Mouse (Mus musculus) c-Kit-negative CD71-positive TER-119-positive erythroid progenitor cells, embryonic 14.5 days (primary cell): ENCODE results near the gene Fam13c.

Source experiments
- DNase-seq: peaks from one replicate; pipeline ENCODE4 v3.0.0-alpha.2; 2013; ENCODE audit warnings: low read depth, low spot score

Fam13c gene

GRCm38 (mm10) chr10:70520143-70521131, 80.2 kb downstream of the Fam13c start:
- no peak for DNase-seq

- DNase-seq, result no peak
These were observed 81.1 kb downstream of the Fam13c start for GRCm38 (mm10) chr10:70521379-70521778.

DNA sequence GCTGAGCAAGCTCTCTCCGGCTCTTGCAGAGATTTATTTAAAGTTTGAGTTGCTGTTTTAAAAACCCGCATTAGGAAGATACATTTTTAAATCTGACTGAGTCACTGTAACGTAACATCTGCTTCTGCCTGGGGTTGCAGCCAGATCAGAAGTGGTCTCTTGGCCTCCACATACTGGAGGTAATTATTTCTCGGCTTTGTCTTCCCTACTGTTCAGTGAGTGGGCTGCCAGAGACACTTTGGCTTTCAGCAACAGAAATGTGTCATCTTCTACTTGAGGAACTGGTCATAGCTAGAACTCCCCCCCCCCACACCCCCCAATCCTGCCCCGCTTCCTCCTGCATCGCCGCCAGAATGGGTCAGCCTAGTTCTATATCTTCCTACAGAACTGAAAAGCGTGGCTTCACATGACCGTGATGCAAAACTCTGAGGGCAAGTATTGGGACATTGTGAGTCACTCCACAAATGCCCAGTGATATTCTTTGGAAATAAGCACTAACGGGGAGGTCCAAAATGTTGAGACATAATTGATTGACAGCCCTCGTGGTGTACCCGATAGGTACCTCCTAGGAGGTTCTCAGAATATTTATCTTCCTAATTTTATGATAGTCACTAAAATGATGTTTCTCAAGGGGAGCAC, 90.0 kb downstream of the Fam13c start:
- DNase-seq, result no peak

GRCm38 (mm10) chr10:70532249-70532648, 92.0 kb downstream of the Fam13c start:
- DNase-seq, result no peak

DNA sequence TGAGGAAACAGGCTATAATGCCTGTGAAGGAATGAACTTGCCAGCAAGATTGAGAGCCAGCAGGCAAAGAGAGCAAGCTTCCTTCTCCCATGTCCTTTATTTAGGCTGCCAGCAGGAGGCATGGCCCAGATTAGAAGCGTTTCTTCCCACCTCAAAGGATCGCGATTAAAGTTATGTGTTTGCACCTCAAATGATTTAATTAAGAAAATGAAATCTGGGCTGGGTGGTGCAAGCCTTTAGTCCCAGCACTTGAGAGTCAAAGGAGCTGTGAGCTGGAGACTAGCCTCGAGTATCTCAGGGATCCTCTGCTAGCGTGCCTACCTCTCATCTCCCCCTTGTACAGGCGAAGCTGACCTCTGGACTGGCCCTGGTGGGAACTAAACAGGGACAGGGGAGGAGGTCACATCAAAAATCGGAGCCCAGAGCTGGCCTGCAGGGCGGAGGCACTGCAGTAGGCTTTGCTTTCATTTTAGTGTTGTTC, 93.1 kb downstream of the Fam13c start:
- no peak for DNase-seq

DNA sequence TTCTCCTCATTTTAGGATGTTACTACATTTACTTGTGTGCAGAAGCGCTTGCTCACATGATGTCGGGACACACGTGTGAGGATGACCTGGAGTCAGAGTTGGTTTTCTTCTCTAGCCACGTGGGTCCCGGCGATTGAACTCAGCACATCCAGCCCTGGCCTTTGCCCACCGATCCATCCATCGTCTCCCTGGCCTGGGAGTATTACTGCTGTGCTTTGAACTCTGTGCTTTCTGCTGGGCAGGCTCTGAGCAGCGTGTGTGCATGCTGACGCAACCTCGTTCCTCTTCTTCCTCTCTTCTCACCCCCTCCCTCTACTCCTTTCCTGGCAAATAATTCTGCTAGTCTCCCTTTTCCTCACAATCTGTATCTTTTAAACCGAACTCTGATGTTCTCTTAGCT, 93.7 kb downstream of the Fam13c start:
- DNase-seq, result no peak

- no peak for DNase-seq
These were observed 94.3 kb downstream of the Fam13c start for GRCm38 (mm10) chr10:70534571-70534970.

DNA sequence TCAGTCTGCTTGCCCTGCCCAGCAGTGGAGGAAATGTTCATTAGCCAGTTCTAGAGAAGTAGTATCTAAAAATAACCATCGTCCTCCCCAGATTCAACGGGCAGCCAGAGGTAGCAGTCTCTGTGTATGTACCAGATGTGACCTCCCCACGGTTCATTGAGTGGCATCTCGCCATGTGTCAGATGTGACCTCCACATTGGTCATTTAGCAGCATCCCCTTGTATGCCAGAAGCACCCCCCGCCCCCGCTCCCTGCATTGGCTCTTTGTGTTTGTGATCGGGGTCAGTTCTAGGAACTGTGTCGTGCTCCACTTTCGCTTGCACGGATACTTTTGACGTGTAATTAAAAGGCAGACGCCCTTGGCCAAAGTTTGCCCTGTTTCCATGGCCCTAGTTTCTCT, 95.1 kb downstream of the Fam13c start:
- DNase-seq, result no peak

DNA sequence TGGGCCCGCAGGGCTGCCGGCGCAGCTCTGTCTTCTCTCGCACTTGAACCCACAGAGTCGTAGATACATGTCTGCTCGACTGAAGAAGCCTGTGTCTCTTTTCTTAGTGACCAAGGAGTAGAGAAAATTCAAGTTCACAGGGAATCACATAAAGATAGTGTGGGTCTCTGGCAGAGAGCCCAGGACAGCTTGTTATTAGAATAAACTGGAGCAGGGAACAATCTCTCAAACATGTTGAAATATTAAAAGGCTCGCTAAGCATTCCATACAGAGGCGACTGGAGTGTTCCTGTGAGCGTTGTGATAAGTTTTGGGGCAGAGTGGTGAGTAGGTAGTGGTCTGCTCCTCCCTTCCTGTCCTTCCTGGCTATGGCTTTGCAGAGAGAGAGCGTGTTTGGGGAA, 97.4 kb downstream of the Fam13c start:
- no peak for DNase-seq

DNA sequence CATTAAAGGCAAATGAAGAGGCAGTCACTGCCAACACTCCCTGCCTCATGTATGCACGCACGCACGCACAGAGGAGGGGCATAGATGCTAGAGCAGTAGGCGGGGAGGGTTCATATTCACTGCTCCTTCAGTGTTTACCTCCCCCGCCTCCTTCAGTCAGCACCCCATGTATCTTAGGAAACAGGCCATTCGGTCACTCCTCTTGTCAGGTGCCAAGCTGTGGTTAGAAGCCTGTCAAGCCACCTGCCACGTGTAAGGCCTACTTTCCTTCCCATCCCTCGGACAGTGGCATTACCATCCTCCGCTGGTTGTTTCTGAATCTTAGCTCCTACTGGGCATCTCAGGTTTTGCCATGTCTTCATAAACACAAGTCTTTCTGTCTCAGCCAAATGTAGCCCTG, 99.0 kb downstream of the Fam13c start:
- no peak for DNase-seq

- DNase-seq, result no peak
These were observed 100.3 kb downstream of the Fam13c start for GRCm38 (mm10) chr10:70540456-70541195.

- DNase-seq, result no peak
These were observed 102.6 kb downstream of the Fam13c start for GRCm38 (mm10) chr10:70542857-70543256.

GRCm38 (mm10) chr10:70552531-70552930, 112.2 kb downstream of the Fam13c start:
- no peak for DNase-seq

DNA sequence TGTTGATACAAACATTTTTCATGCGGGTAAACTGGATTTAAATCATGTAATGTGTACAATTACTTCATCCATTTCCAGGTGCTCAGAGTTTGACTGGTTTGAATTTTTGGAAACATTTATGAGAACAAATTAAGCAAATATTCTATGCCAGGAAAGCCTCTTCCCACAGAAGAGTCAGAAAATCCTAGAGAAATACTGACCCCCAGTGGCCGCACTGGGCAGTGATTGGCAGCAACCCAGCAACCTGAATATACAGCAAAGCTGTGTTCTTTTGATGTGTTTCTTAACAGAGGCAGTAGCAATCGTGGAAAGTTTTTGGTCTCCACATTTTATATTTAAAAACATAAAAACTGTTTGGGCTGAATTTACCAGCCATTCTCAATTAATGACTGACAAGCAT, 123.4 kb downstream of the Fam13c start:
- DNase-seq, result no peak

DNA sequence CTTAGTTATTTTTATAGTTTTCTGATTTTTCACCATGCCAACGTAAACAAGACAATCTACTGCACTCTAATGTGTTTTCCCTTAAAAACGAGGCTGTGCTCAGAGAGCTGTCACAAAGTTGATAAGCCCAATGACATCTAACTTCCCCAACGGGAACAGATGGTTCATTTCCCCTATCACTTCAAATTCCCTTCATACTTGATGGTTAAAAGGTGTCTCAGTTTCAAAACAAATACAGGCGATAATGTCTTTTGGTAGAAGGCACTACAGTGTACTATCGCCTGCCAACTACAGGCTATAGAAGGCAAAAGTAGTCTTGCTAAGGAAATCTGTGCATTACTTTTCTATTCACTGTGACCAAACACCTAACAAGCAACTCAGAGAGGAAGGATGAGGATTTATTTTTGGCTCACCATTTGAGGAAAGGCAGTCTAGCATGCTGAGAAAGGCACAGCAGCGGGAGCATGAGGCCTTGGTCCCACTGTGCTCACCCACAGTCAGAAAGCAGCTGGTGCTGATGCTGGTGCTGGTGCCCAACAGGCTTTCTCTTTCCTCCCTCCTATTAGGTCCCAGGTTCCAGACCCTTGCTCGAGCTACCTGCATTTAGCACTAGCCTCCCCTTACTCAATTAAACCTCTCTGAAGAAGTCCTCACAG, 141.4 kb downstream of the Fam13c start:
- no peak for DNase-seq

DNA sequence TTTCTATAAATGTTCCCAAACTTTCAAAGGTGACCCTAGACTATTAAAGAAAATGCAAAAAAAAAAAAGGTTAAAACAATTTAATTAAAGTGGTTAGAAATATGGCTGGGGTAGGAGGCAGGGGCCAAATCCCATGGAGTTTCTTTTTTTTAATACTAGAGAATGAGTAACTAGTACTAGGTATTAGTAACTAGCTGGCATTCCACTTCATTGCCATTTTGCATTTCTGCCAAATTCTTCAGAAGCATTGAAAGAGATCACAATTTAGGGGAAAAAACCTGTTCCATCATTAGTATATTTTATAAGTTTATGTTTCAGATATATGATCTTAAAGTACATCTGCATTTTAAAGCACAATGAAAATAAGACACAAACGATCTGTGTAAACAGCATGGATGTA, 143.9 kb downstream of the Fam13c start:
- DNase-seq, result no peak

- no peak for DNase-seq
These were observed 146.7 kb downstream of the Fam13c start for GRCm38 (mm10) chr10:70586876-70587405.

DNA sequence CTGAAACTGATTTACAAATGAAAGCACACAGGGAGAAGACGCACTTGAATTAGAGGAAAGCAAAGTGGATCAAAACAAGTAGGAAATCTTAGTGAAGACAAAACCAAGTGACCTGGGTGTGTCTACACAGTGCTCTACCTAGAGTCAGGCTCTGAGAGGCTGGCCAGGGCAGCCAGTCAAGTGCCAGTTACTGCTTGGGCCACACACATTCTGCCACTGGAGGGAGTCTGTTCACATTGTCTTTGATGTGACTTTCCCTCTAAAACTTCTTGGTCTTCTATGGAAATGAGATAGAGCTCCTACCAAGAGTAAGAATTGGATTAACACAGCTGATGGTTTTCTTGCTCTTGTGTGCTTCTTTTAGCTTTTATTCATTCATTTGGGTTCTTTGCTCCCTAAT, 153.7 kb downstream of the Fam13c start:
- no peak for DNase-seq

DNA sequence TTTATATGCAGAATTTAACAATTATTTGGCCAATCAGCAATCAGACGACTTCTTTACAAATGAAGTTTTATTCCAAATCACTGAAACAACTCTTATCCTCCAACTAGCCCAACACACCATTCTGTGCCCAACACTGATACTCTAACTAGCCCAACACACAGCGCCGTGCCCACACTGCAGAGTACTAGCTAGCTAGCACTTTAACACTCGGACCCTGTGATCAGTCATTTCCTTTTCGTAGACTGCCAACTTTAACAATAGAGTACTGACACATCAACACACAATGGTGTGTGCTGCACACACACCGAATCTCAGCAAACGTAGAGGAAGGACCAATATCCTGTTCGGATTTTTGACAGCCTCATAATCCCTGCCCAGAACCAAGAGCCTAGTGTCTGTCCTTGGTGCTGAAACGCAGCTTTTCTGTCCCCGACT, 157.8 kb downstream of the Fam13c start:
- no peak for DNase-seq

DNA sequence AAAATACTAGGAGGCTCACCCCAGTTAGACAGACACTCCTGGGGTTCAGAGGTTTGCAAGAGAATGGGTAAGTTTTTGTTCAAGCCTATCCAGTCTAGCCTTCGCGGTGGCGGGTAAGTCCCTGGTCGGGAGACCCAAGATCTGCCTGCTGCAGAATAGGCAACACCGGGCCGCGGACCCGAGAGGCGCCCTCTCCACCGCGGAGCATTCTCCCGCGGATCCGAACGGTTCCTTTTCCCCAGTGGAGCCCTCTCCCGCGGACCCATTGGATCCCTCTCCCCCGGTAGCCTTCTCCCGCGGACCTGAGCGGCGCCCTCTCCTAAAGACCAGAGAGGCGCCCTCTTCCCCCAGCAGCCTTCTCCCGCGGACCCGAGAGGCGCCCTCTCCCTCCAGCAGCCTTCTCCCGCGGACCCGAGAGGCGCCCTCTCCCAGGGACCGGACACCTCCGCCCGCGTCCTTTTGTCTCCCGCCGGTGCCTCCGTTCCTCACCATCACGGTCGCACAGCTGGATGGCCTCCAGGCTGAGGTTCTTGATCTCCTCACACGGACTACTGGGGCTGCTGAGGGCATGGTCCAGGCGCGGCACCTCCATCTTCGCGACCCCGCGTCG, 158.3 kb downstream of the Fam13c start:
- DNase-seq, result no peak
